In the genomic region with DNA sequence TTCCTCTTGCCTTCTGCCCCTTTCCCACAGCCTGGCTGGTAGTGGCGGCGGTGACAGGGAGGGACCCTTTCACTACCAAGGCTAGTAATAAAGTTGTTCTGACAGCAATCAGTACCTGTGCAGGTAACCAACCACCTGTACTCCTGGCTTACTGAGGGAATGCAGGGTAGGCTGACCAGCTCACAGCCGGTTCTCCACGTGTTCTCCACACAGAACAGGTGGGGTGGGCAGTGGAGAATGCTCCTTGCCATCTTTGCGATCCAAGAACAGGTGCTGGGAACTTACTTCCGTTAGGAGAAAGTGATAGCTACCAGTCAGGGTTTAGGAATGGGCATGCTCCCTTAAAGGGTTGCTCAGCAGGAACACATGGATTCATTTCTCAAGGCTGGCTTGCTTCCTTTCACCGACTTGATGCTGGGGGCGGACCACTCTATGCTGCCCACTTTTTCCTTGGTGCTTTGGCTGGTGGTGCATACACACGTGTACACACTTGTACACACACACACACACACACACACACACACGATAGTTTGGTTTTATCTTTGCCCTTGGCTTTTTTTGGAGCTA, we compare ENCODE assay signal across 8 mouse cellular contexts. TPM values are rescaled to one million over a fixed set of nuclear protein-coding genes. Genes with fewer than 3 reads are reported as not detected.
A peak's percentile ranks its signal among the peaks of the same experiment; 100 is the strongest.
DNase-seq lines count a peak whose midpoint lies in the region; ATAC-seq and TF ChIP-seq lines count a peak whose summit lies in the region.

No protein-coding gene starts in this region.

- TF ChIP-seq POLR2A in cerebellum, adult 2 months (IDR thresholded peaks at IDR 0.05; ENCODE audit: borderline replicate concordance, insufficient read depth, low read length) = no peak

- peak overlapping the region; percentile 52 for H3K4me3 ChIP-seq in cerebellum, adult 2 months (replicated peaks; ENCODE audit: insufficient read depth, low read depth, low read length)
- peak overlapping the region; percentile 67 for H3K4me3 ChIP-seq in midbrain, embryonic 16.5 days (ENCODE audit: low read depth, low read length)

- no peak for TF ChIP-seq CTCF in cerebellum, adult 2 months (IDR thresholded peaks at IDR 0.05; ENCODE audit: borderline replicate concordance, insufficient read depth, low read depth, low read length)

- no peaks in the 10 kb centered on the region for H3K9me3 ChIP-seq in midbrain, embryonic 16.5 days (replicated peaks; ENCODE audit: control insufficient read depth, low read length, poor library complexity, severe bottlenecking)

- peak; percentile 46 for ATAC-seq in midbrain, embryonic 16.5 days

- peak overlapping the region; percentile 82 for H3K4me2 ChIP-seq in midbrain, embryonic 16.5 days (ENCODE audit: low read length)

- H3K36me3 ChIP-seq in midbrain, embryonic 16.5 days (ENCODE audit: control insufficient read depth, insufficient read depth, low read length) = no peaks in the 10 kb centered on the region

- H3K4me1 ChIP-seq in cerebellum, adult 2 months (ENCODE audit: control insufficient read depth, insufficient read depth, low read length) = peaks cover 5% of the 10 kb centered on the region; the same call in 1 of the 2 replicates
- H3K4me1 ChIP-seq in midbrain, embryonic 16.5 days (ENCODE audit: control insufficient read depth, insufficient read depth, low read length) = peaks cover 21% of the 10 kb centered on the region

- no peak for DNase-seq in cerebellum, adult 2 months
- no peak for DNase-seq in cerebellum, postnatal 36 days
- DNase-seq in right cerebral cortex, postnatal 10 days (ENCODE audit: low spot score in 2 of 2) = peak; percentile 45 to 55
- DNase-seq in right cerebral cortex, postnatal 25 days = no peak
- DNase-seq in layer of hippocampus, postnatal 36 days = peak; percentile 21 to 24
- no peak for DNase-seq in B cell, adult 2 months
- no peak for DNase-seq in kidney, postnatal 4 days

- H3K27me3 ChIP-seq in cerebellum, adult 2 months (ENCODE audit: control insufficient read depth, insufficient read depth, low read length) = no peaks in the 10 kb centered on the region
- H3K27me3 ChIP-seq in midbrain, embryonic 16.5 days (ENCODE audit: control insufficient read depth, insufficient read depth, low read depth, low read length) = no peaks in the 10 kb centered on the region

- H3K27ac ChIP-seq in cerebellum, adult 2 months (ENCODE audit: insufficient read depth, low read length) = no peak overlapping the region
- peak overlapping the region; percentile 96 for H3K27ac ChIP-seq in midbrain, embryonic 16.5 days (ENCODE audit: low read length)

- 9% methylated on average over 10 of the region's 10 CpGs for WGBS in cerebellum, adult 2 months
- 10% methylated on average over 10 of the region's 10 CpGs for WGBS in midbrain, embryonic 16.5 days

- H3K9ac ChIP-seq in midbrain, embryonic 16.5 days (ENCODE audit: low read depth, low read length) = peak overlapping the region; percentile 84

RNA-seq across cellular contexts. Expression of a gene that starts 0.9 kb away (rescaled TPM):
- polyA plus RNA-seq in cerebellum, adult 2 months (2012; rRNA removed) = 56.9 and 60.3 TPM in 2 replicates
- total RNA-seq in layer of hippocampus, postnatal 36 days (2021) = 100 to 1,000 TPM; 182 to 185 TPM
- 17.4 and 18.7 TPM in 2 replicates for polyA plus RNA-seq in midbrain, embryonic 16.5 days (2015; fragmentation: Nextera tagmentation; extraction: Ambion mirVana)

Comparison
In these comparisons a context has a peak if more than half of its experiments do, and no peak if none do; other contexts are left out.
1. DNase-seq: peak in right cerebral cortex, postnatal 10 days (2 of 2) and layer of hippocampus, postnatal 36 days (2 of 2); none in cerebellum, adult 2 months (0 of 2), cerebellum, postnatal 36 days (0 of 2), right cerebral cortex, postnatal 25 days (single experiment), B cell, adult 2 months (0 of 2) and kidney, postnatal 4 days (0 of 2).